Mouse (Mus musculus): ENCODE results near the gene Ten1.

DNA sequence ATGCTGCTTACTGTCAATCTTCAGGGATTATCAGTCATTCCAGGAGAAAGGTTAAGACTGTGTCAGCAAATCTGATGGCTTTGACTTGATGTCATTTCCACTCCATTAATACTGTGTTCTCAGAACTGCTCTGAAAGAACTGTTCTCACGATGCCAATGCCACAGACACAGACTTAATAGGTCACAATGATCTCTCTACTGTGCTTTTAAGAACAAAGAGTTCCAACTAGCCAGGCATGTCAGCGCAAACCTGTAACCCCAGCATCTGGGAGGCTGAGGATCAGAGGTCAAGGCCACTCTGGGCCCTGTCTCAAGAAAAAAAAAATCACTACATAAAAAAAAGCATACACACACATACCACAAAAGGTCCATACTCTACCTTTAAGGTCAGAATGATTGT, 26.7 kb upstream of the Ten1 start:
- TF ChIP-seq TAL1 (conservative IDR thresholded peaks at IDR 0.05; ENCODE audit: low read depth, low read length): no peak
- TF ChIP-seq CTCF (IDR thresholded peaks at IDR 0.05; ENCODE audit: low read depth, low read length): no peak
- no peak for TF ChIP-seq GATA1 (IDR thresholded peaks at IDR 0.05; ENCODE audit: borderline replicate concordance, low read length)
- TF ChIP-seq POLR2AphosphoS5 (IDR thresholded peaks at IDR 0.05; ENCODE audit: insufficient replicate concordance, low read depth, low read length): no peak
